Mouse (Mus musculus): ENCODE results near the gene Dpyd.

The Dpyd gene

DNA sequence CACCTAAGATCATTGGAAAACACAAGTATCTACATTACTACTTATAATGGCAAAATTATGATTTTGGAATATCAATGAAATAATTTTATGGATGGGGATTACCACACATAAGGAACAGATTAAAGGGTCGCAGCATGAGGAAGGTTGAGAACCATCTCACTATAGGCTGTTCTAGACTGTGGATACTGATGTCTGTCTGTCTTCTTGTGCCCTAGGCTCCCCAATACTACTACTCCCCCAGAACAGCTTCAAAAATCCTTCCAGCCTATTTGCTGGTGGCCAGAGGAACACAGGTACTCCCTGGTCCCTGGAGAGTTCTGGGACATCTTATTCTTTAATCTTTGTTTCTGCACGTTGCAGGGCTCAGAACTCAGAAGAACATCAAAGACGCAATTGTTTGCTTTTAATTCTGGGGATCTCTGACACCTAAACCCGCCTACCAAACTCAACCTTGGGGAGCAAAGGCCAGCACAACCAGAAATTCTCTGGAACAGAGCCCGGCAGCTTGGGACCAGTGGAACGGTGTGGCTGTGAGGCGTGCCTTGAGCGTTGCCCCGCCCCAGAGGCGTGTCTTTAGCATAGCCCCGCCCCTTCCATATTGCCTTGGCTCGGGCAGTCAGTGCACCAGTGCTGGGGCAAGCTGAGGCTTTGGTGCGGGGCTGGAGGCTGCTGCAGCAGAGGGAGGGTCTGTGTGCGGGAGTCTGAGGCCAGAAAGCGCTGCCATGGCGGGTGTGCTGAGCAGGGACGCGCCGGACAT, at the start of gene Dpyd:
Gene Dpyd, plus strand, starts transcription at position 576 of the 757 bp plus-strand sequence.
- DNase-seq (ENCODE audit: extremely low read depth, low read depth, low spot score): peak; percentile 28

DNA sequence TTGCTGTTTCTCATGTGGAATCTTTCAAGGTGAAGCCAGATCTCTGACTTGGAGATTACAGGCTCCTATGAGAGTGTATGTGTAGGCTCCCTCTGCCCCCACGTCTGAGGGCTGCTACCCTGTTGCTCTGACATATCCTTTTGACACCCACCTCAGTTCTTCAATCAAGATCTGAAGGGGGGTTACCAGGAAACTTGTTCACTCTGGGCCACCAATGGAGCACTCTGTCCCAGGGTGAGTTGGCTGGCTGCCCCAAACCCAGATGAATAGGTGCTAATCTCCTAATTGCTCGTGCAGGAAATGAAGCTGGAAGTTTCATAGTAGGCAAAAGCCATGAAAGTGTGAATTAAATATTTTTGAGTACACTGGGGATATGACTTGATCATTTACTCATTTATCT, 24.3 kb upstream of the Dpyd start:
- no peak for DNase-seq (ENCODE audit: extremely low read depth, low read depth, low spot score)

DNA sequence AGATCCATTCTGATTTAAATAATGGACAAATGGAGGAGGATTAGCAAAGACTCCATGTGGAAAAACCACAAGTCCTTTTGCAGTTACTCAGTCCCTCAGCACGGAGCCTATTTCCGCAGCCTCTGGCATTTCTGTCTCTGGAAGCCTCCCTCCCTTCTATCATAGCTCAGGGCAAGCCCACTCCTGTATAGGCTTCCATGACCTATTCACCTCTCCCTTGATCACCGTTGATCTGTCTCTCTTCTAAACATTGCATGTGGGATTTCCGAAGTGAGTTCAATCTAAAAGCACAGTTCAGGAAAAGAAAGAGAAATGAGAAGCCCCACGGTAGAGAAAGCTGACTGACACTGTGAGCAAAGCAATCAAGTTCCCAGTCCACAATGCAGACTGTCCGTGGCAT, 20.2 kb upstream of the Dpyd start:
- no peak for DNase-seq (ENCODE audit: extremely low read depth, low read depth, low spot score)

DNA sequence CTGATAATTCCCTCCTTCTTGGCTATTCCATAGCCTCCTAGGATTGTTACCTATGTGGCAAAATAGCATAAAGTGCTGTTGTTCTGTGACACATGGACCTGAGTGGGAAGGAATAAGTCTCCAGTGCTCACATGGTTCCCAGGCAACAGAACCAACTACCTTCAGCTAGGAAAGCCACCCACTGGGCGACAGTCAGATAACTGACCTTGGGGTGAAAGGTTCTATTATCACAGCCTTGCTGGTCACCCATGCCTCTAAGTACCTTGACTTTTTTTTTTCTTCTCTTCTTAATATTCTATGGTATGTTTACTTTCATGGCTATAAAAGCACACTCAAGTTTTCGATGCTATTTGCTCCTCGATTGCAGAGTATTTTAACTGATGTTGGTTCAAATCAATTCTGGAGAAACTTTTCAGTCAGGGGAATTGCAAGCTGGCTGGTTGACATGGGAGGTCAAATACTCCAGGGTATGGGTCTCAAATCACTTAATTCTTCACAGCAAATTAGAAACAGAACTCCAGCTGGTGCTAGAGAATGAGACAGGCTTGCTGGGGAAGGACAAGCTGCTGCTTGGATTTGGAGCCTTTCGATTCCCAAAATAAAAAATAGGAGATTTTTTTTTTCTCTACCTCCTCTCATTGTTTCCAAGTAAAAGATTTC, 14.2 kb upstream of the Dpyd start:
- no peak for DNase-seq (ENCODE audit: extremely low read depth, low read depth, low spot score)

DNA sequence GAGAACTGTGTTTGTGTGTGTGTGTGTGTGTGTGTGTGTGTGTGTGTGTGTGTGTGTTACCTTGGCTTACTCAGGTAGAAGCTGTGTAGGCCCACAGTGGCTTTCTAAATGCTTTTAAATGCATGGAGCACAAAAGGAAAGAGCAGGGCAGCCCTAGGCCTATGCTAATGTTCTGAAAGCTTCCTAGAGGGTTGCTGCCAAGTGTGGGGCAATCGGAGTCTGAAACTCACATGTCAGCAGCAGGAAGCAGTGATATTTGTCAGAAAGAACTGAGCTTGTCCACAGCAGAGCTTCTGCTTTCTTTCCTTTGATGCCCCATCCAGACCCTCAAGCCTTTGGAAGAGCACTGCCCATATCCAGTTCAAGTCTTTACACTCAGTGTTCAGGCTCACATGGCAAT, 4.3 kb upstream of the Dpyd start:
- DNase-seq (ENCODE audit: extremely low read depth, low read depth, low spot score): peak; percentile 31

DNA sequence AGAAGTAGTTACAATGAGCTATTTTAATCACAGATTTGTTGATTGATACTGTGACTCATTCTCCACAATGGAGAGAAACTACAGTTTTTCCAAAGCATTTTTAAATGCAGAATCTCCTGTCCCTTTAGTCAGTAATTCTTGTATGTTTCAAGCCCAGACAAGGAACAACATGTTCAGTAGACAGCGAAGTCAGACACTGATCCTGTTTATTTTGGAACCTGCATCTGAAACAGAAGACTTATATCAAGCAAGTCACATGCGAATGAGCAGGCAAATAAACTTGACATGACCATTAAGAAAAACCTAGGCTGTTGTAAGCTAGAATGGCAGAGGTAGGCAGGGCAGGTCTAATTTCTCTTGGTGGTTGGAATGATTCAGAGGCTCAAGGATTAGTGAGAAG, 2.0 kb upstream of the Dpyd start:
- peak; percentile 87 for DNase-seq (ENCODE audit: extremely low read depth, low read depth, low spot score)

DNA sequence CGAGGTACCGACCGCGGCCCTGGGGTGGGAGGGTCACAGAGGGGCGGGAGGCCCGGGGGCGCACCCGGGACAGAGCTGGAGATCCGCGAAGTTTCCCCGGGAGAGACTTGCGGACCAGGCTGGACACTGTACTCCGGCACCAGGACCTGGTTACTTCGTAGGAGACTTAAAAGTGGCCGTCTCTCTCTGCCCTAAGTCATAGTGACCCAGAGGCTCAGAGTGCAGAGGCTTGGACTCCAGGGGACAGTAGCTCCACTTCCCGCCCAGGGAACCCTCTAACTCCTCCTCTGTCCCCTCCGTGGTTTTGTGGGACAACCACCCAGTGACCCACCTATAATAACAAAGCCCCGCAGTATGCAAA, 362 bp downstream of the Dpyd start:
- no peak for DNase-seq (ENCODE audit: extremely low read depth, low read depth, low spot score)

DNA sequence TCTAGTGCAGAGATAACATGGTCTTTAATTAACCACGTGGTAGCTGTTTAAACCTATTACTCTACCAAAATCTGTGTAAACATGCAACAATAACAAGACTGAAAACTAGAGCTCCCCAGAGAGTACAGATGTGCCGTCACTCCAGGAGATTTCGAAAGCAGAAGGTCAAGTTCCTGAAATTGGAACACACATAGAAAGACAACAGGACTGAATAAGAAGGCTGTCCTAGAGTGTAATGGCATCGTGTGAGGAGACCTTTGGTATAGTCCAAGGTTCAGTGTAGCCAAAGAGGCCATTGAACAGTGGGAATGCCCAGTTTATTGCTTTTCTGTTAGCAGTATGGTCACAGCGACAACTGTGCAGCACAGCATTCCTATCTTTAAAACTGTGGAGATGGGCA, 4.8 kb downstream of the Dpyd start:
- no peak for DNase-seq (ENCODE audit: extremely low read depth, low read depth, low spot score)

DNA sequence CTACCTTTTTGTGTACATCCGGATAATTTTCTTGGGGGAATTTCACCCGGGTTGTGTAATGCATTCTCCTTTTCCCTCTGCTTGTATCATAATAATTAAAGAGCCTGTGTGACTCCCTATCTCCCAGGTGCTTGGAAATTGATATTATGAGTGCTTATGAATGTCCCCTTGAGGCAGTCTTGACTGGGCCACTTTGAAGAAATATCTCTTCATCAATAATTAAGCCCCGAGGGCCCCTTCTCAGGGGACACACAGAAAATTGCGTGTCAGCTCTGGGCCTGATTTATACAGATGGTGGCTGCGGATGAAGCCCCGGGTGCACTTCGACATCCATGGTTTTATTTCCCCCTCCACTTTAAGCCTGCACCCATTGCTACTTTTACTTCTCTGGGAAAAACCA, 8.3 kb downstream of the Dpyd start:
- DNase-seq (ENCODE audit: extremely low read depth, low read depth, low spot score): no peak

DNA sequence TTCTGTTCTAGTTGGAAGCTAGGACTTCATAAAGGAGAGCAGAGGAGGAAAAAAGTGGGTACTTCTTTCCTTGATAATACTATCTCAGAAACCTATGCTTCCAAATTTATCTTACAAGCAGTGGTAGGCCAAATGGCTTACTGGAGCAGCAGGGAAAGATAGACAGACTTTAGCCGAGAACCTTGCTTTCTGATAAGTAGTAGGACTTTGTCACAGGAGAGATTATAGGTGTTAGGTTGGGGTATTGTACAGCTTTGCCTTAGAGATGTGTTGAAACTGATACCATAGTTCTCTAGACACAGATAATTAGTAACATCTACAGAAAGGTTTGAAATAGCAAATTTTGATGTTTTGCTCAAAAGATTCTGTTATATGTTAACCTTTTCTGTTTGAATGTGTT, 28.6 kb downstream of the Dpyd start:
- no peak for DNase-seq (ENCODE audit: extremely low read depth, low read depth, low spot score)

DNA sequence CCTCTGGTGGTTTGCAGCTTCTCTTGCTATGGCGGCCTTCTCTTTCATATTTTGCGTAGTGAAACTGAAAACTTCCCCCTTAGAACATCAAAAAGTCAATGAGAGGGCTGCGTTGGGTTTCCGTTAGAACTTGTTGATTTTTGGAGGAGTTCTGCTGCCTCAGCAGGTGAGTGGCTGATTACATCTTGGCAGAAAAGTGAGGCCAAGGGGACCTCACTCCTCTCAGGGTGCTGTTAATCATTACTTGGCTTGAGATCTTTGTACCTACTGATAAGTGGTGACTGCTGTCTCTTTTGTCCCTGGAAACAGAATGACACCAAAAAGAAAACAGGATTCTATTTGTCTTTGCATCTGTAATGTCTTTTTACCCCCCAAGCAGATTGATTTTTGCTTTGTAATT, 32.9 kb downstream of the Dpyd start:
- DNase-seq (ENCODE audit: extremely low read depth, low read depth, low spot score): no peak

DNA sequence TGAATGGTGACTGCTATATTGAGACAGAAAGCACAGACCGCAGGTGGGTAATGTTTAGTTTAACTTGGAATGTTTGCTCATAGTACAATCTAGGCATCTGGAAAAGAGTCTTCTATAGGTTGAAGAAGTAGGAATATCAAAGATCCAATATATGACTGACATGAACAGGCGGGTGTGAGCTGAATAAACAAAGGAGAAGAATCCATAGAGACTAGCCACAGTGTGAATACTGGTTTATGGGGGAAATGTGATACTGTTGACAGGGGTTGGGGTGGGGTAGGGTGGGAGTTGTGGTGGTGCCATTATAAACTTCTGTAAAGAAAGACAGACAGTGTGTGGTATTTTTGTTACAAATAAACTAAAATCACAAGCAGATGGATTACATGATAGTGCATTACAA, 33.8 kb downstream of the Dpyd start:
- DNase-seq (ENCODE audit: extremely low read depth, low read depth, low spot score): no peak

DNA sequence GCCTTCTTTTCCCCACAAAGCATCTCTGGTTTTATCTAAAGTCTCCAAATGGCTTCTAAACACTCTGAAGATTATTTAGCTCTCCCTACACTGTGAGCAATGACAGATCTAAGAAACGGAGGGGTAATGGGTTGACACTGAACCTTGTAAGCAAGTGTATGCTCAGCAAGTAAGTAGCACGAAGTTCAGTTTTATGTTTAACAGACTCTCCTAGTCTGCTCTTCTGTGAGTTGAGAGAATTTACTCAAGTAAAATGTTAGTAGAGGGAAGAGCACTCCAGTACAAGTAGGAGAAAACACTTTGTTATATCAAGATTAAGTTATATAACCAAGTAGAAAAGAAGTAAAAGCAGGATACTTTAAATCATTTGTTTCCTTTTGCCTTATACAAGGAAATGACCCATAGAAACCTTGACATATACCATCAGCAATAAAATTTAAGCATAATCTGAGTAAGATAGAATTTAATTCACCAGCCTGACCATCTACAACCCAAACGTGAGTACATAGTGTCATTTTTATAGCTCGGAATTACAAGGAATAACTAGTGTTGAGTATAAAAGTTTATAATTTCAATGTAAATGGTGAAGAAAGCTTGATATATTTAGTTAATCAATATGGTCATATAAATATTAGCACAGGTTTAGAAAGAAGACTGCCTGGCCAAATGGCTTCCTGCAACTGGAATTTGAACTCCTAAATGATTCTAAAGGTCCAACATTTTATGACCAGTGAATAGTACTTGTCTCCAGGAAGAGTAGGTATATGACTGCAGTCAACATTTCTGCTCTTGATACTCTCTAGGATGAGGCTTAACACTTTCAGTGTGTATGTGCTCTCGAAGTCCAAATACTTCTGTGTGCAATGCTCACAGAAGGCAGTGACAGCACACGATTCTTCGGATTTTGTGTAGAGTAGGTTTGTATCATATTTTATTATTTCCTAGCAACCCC, 40.0 kb downstream of the Dpyd start:
- no peak for DNase-seq (ENCODE audit: extremely low read depth, low read depth, low spot score)

DNA sequence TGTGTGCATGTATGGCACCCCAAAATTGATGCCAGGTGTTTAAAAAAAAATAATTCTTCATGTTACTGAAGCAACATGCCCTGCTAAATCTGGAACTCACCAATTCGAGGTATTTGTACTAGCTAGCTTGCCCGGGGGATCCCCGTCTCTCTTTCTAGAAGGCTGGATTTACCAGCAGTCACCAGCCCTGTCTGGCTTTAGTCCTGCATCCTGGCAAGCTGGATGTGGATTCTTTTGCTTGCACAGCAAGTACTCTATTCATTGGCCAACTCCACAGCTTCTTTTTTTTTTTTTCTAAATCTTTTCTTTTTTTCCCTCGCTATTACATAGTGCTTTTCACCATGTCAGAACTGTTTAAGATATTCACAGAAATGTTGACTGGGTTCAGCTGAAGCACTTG, 46.8 kb downstream of the Dpyd start:
- DNase-seq (ENCODE audit: extremely low read depth, low read depth, low spot score): no peak

DNA sequence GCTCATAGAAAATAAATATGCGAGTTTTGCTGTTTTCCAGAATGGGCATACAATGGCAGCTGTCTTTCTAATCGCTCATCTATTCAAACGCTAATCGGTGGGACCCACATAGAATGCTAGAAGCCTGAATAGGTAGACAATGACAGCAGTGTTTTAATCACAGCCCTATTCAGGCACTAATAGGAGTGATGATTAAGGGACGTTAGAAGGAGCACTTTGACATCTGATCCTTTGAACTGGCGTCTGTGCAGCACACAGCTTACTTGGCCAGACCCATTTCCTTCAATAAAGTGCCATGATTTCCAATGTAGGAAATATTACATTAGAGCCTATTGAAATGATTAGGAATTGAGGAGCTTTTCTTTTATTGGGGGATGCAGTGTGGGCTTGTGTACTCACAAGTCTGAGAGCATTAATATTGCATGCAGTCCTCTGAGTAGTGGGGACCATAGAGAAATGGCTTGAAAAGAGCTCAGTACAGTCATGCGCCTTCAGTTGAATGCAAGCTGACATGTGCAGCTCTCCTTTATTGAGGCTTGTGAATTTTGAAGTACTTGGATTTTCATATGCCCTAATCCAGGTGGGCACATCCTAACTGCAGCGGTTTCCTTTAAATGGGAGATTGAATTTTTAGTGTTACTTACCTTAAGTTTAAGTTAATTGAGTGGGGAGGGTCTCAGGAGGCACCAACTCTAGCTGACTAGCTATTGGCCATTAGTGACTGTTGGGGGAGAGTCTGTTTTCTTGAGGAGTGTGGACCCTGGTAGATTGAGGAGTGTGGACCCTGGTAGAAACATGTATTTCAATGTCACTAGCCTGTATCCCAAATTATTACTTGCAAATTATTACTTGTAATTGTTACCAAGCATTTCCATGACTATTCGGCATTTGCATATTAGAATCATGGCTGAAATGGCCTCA, 64.8 kb downstream of the Dpyd start:
- DNase-seq (ENCODE audit: extremely low read depth, low read depth, low spot score): no peak

DNA sequence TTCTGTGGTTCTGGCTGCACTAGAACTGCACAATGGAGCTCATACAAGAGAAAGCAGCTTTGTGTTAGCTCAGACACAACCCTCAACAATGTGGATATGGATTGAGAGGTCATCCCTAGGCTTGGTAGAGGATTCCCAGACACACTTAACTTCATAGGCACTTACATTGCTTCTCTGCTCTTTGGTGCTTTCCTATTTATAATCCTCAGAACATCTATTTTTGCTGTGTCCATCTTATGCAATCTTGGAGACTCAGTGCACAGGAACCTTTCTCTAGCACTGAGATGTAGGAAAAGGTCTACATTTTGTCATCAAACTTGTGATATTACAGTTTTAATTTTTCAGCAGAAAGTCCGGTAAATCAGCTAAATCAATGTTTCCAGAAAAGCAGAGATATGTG, 67.8 kb downstream of the Dpyd start:
- no peak for DNase-seq (ENCODE audit: extremely low read depth, low read depth, low spot score)

DNA sequence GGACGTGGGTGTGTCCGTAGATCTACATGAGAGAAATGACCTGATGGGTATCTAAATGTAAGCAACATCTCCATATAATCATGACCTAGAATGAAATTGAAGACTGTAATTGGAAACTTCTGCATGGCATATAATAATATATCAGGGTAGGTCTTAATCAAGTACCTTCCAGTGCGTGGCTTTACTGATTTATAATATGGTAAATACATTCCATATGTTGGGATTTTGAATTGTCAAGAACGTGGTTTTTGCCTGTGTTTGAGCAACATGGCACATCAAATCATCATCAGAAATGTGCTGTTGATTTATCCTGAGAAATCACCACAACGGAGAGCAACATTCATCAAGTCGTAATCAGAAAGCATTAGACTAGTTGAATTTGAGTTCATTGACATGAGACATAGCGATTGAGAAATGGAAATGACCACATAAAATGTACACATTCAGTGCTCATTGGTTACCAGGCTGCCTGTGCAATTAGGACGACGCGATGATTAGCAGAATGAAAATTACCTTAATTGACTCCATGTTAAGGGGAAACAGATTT, 84.2 kb downstream of the Dpyd start:
- no peak for DNase-seq (ENCODE audit: extremely low read depth, low read depth, low spot score)

DNA sequence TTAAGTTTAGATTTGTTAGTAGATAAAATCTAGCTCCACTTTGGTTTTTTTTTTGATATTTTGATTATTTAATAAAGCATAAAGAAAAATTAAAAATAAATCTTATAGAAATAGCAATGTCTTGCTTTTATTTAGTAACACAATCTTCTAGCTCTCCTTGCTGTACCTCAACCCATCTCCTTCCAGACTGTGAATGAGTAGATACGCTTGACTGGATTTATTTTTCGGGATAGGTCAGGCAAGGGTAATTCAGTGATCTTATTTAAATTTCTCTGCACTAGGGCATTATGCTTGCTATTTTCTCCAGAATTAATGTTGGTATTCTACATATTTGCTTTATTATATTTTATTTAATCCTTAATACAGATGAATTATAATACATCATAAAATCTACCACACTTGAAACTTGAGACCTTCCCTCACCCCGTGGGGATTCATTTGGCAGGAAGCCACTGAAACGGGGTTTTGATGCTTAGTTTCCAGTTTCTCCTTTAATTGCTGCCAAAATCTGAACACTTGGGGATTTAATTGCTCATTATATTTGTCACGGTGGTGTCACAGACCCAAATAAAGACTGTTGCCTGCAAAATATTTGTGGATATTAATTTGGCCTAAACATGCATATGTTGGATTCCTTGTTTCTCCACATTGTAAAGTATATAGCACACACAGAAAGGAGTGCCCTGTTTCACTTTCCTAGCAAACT, 102.2 kb downstream of the Dpyd start:
- no peak for DNase-seq (ENCODE audit: extremely low read depth, low read depth, low spot score)

DNA sequence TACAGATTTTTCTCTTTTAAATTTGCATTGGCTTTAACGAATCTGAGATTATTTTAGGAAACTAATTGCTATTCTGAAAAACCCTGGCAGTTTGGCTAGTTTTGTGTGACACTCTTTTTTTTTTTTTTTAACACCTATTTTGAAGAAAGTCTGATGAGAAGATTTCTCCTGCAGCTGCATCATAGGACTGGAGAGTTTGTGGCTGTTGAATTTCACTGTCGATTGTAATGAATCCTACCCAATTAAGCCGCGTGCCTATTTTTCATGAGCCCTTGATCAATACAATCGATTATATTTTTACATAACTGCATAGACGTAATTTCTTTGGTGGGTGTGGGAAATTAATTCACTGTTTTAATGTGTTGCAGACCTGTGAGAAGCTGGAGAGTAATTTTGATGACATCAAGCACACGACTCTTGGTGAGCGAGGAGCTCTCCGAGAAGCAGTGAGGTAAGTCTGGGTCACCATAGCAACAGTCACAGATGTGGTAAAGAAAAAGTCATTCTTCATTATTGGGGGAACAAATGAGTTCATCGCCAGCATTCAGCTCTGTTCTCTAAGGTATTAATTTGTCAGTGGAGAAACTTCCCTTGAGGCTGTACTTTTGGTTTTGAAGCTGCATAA, 112.3 kb downstream of the Dpyd start:
- no peak for DNase-seq (ENCODE audit: extremely low read depth, low read depth, low spot score)
